Comparison of ENCODE assay signal across 9 mouse cellular contexts in genomic region chr4:154093210-154093609, GRCm38 (mm10). TPM values are rescaled to one million over a fixed set of nuclear protein-coding genes. Genes with fewer than 3 reads are reported as not detected.
DNase-seq lines count a peak whose midpoint lies in the region; ATAC-seq and TF ChIP-seq lines count a peak whose summit lies in the region.
"Had no signal": no experiment of that assay in that cellular context is flagged by ENCODE, and none has a peak within 500 bp of the region (broad histone marks: within the 10 kb centered on the region; RNA-seq: fewer than 3 reads in every experiment).

No protein-coding gene starts in this region.

- H3K9me3 ChIP-seq in liver, embryonic 14.5 days (ENCODE audit: control insufficient read depth, low read length), result no peaks in the 10 kb centered on the region

- ATAC-seq in liver, embryonic 14.5 days (ENCODE audit: insufficient read depth), result no peak

- H3K27ac ChIP-seq in gastrocnemius, adult 2 months, result no peak overlapping the region
- H3K27ac ChIP-seq in liver, embryonic 14.5 days, result no peak overlapping the region

- WGBS in liver, embryonic 14.5 days (ENCODE audit: insufficient replicate concordance), result 12% methylated on average over 9 of the region's 9 CpGs

- peak; percentile 71 for TF ChIP-seq CTCF in gastrocnemius, adult 2 months (IDR thresholded peaks at IDR 0.05)
- peak; percentile 92 for TF ChIP-seq CTCF in liver, embryonic 14.5 days (IDR thresholded peaks at IDR 0.05; ENCODE audit: low read depth)

- intact Hi-C loops in gastrocnemius, adult 2 months (cut with DNase I), result no loop called here
- intact Hi-C loops in gastrocnemius, postnatal 36 days (cut with DNase I), result no loop called here

- no peaks in the 10 kb centered on the region for H3K4me1 ChIP-seq in liver, embryonic 14.5 days (replicated peaks; ENCODE audit: control insufficient read depth in 2 of 2, insufficient read depth in 2 of 2, low read length in 1 of 2)

- DNase-seq in gastrocnemius, adult 2 months, result peak; percentile 36
- DNase-seq in gastrocnemius, postnatal 36 days, result no peak
- DNase-seq in right cerebral cortex, adult 2 months (ENCODE audit: low spot score in 2 of 2), result peak; percentile 31 to 64
- no peak for DNase-seq in right cerebral cortex, postnatal 25 days
- DNase-seq in cerebellum, postnatal 10 days, result peak; percentile 73 to 81
- DNase-seq in liver, embryonic 14.5 days (ENCODE audit: low read depth in 3 of 3, low spot score in 3 of 3), result no peak
- DNase-seq in thymus, adult 18-20 months, result peak; percentile 8 to 18
- no peak for DNase-seq in MN1 (ENCODE audit: low spot score)

- H3K36me3 ChIP-seq in liver, embryonic 14.5 days (replicated peaks; ENCODE audit: control insufficient read depth, insufficient read depth, low read depth), result no peaks in the 10 kb centered on the region

- H3K27me3 ChIP-seq in liver, embryonic 14.5 days (ENCODE audit: control insufficient read depth, insufficient read depth, low read length), result no peaks in the 10 kb centered on the region

- TF ChIP-seq EP300 in liver, embryonic 14.5 days (IDR thresholded peaks at IDR 0.05; ENCODE audit: low read depth), result no peak

- no peak overlapping the region for H3K4me2 ChIP-seq in liver, embryonic 14.5 days (ENCODE audit: low read depth)

- no peak overlapping the region for H3K4me3 ChIP-seq in gastrocnemius, adult 2 months
- H3K4me3 ChIP-seq in liver, embryonic 14.5 days (ENCODE audit: insufficient read depth in 1 of 2, low read depth in 2 of 2, low read length in 2 of 2), result no peak overlapping the region

- H3K9ac ChIP-seq in liver, embryonic 14.5 days (replicated peaks), result no peak overlapping the region

RNA-seq across cellular contexts. Expression of gene Trp73, which starts 46.8 kb away (rescaled TPM):
- not detected for total RNA-seq in gastrocnemius, adult 2 months (2021)
- not detected for total RNA-seq in gastrocnemius, postnatal 36 days (2021)
- 0.01 TPM in 2 replicates for polyA plus RNA-seq in liver, embryonic 14.5 days (2012; rRNA removed)
- polyA plus RNA-seq in liver, embryonic 14.5 days (2014; fragmentation: Nextera tagmentation; extraction: Ambion mirVana), result 0.06 TPM in 1 of 2 replicates, not detected in the other
- polyA plus RNA-seq: neural tube, embryonic 14.5 days had no signal

RNA-seq across cellular contexts. Expression of gene Wrap73, which starts 49.0 kb away (rescaled TPM):
- total RNA-seq in gastrocnemius, adult 2 months (2021), result 10 to 100 TPM; 10.6 to 10.8 TPM
- total RNA-seq in gastrocnemius, postnatal 36 days (2021), result 1 to 10 TPM; 7.0 to 8.7 TPM
- polyA plus RNA-seq in liver, embryonic 14.5 days (2012; rRNA removed), result 15.8 and 19.6 TPM in 2 replicates
- polyA plus RNA-seq in liver, embryonic 14.5 days (2014; fragmentation: Nextera tagmentation; extraction: Ambion mirVana), result 25.9 and 26.2 TPM in 2 replicates

RNA-seq across cellular contexts. Expression of gene Ccdc27, which starts 50.7 kb away (rescaled TPM):
- total RNA-seq in gastrocnemius, adult 2 months (2021), result not detected
- total RNA-seq in gastrocnemius, postnatal 36 days (2021), result not detected
- polyA plus RNA-seq in liver, embryonic 14.5 days (2012; rRNA removed), result not detected in 2 replicates
- not detected in 2 replicates for polyA plus RNA-seq in liver, embryonic 14.5 days (2014; fragmentation: Nextera tagmentation; extraction: Ambion mirVana)
- polyA plus RNA-seq: neural tube, embryonic 14.5 days had no signal

Comparison
In these comparisons a context has a peak if more than half of its experiments do, and no peak if none do; other contexts are left out.
1. DNase-seq: peak in gastrocnemius, adult 2 months (single experiment), right cerebral cortex, adult 2 months (2 of 2), cerebellum, postnatal 10 days (2 of 2) and thymus, adult 18-20 months (2 of 2); none in gastrocnemius, postnatal 36 days (0 of 2), right cerebral cortex, postnatal 25 days (single experiment), liver, embryonic 14.5 days (0 of 3) and MN1 (single experiment).